Mouse (Mus musculus) heart, embryonic 14.5 days (tissue): ENCODE measurements around the gene Pld4. TPM values are rescaled to one million over a fixed set of nuclear protein-coding genes. Genes with fewer than 3 reads are reported as not detected.
"Not testable (repeated sequence)": the region's sequence is repeated elsewhere in the genome, so short reads cannot be mapped to it uniquely, and the experiment has no call there.

Experiments
- ATAC-seq: fragments of 200-750 bp; cut with Nextera tagmentation; 2 replicates; pipeline ENCODE4 v1.8.0; 2017; ENCODE audit warnings: low read depth, moderate TSS enrichment; ENCODE audit not compliant: insufficient number of reproducible peaks, insufficient read depth, low FRiP score
- H3K27ac ChIP-seq, 2 experiments: fragments of 200-500 bp in 1 of 2; fragments of 300-500 bp in 1 of 2; sonication (generic) in 1 of 2; replicated peaks in 1 of 2; 2 replicates each; pipeline ENCODE4 v1.5.1; 2012 to 2014; ENCODE audit warnings: low read depth in 2 of 2, low read length in 2 of 2, control low read depth in 1 of 2, mild to moderate bottlenecking in 1 of 2, mixed read lengths in 1 of 2; ENCODE audit not compliant: control insufficient read depth in 1 of 2, insufficient read depth in 1 of 2
- H3K27me3 ChIP-seq: fragments of 300-500 bp; sonication (generic); 2 replicates; pipeline ENCODE4 v1.6.1; 2014; ENCODE audit warnings: mild to moderate bottlenecking, low read length, control low read depth; ENCODE audit not compliant: control insufficient read depth, insufficient read depth
- H3K36me3 ChIP-seq: fragments of 300-500 bp; sonication (generic); 2 replicates; pipeline ENCODE4 v1.6.1; 2014; ENCODE audit warnings: mild to moderate bottlenecking, control low read depth, low read length, mixed read lengths; ENCODE audit not compliant: control insufficient read depth, insufficient read depth
- H3K4me1 ChIP-seq, 2 experiments: fragments of 200-500 bp in 1 of 2; fragments of 300-500 bp in 1 of 2; sonication (generic) in 1 of 2; 2 replicates each; pipeline ENCODE4 v1.6.1; 2012 to 2014; ENCODE audit warnings: low read length in 2 of 2, control low read depth in 1 of 2, mixed read lengths in 1 of 2; ENCODE audit not compliant: control insufficient read depth in 2 of 2, insufficient read depth in 2 of 2
- H3K4me2 ChIP-seq: fragments of 300-500 bp; sonication (generic); 2 replicates; pipeline ENCODE4 v1.6.1; 2014; ENCODE audit warnings: mild to moderate bottlenecking, low read length
- H3K4me3 ChIP-seq, 2 experiments: fragments of 200-500 bp in 1 of 2; fragments of 300-500 bp in 1 of 2; sonication (generic) in 1 of 2; 2 replicates each; pipeline ENCODE4 v1.5.1; 2012 to 2014; ENCODE audit warnings: low read length in 2 of 2, mild to moderate bottlenecking in 2 of 2, control low read depth in 1 of 2, low read depth in 1 of 2, moderate library complexity in 1 of 2; ENCODE audit not compliant: control insufficient read depth in 1 of 2, insufficient read depth in 1 of 2
- H3K9ac ChIP-seq: fragments of 300-500 bp; sonication (generic); 2 replicates; pipeline ENCODE4 v1.6.1; 2014; ENCODE audit warnings: mild to moderate bottlenecking, low read length
- H3K9me3 ChIP-seq: fragments of 300-500 bp; sonication (generic); 2 replicates; pipeline ENCODE4 v1.6.1; 2016; ENCODE audit warnings: low read length, control low read depth; ENCODE audit not compliant: control insufficient read depth
- WGBS: fragments of 180-500 bp; shearing (Covaris S2); extraction: QIAGEN DNeasy Blood & Tissue Kit; methylation state at CpG from one replicate; pipeline ENCODE4 v1.1.7; 2014; 5-methylcytosine and 5-hydroxymethylcytosine counted together
- microRNA-seq: library from miRNA; unstranded; fragments of <30 nt; microRNA quantifications from one replicate; pipeline ENCODE4, GENCODE M21; 2016
- polyA plus RNA-seq: library from polyadenylated mRNA; unstranded; fragments of >200 nt; fragmentation: Nextera tagmentation; extraction: Ambion mirVana; gene quantifications from 2 replicates; pipeline ENCODE4 v1.2.1, GENCODE M21; 2014

Pld4 gene
- polyA plus RNA-seq, 1 experiment from 2014 or later, result 6.8 TPM

- Histone ChIP-seq H3K4me1 (peaks cover 27 to 35% of the 10 kb centered on the region in 2 experiments), H3K27me3 (no peaks in the 10 kb centered on the region), H3K27ac (no peak overlapping the region), H3K4me3 (no peak overlapping the region), H3K4me2 (no peak overlapping the region), H3K9ac (no peak overlapping the region), H3K36me3 (peaks cover 49% of the 10 kb centered on the region), H3K9me3 (no peaks in the 10 kb centered on the region)
- ATAC-seq, result no peak
- 95% methylated on average over 7 of the region's 7 CpGs for WGBS
These were observed 52.9 kb downstream of the Pld4 start for GRCm38 (mm10) chr12:112813370-112813769.

GRCm38 (mm10) chr12:112814682-112815470 lies 54.4 kb downstream of the Pld4 start:
- ATAC-seq, result no peak
- WGBS, result 70% methylated on average over 14 of the region's 14 CpGs
- Histone ChIP-seq H3K4me1 (peaks cover 21 to 26% of the 10 kb centered on the region in 2 experiments), H3K4me2 (no peak overlapping the region), H3K4me3 (no peak overlapping the region), H3K27me3 (no peaks in the 10 kb centered on the region), H3K27ac (no peak overlapping the region), H3K9me3 (no peaks in the 10 kb centered on the region), H3K9ac (no peak overlapping the region), H3K36me3 (peaks cover 64% of the 10 kb centered on the region)

GRCm38 (mm10) chr12:112816294-112816693 lies 55.8 kb downstream of the Pld4 start:
- Histone ChIP-seq H3K27me3 (no peaks in the 10 kb centered on the region), H3K9me3 (no peaks in the 10 kb centered on the region), H3K4me2 (no peak overlapping the region), H3K4me3 (no peak overlapping the region), H3K27ac (no peak overlapping the region), H3K9ac (peak overlapping the region; percentile 4; the same call in 1 of the 2 replicates), H3K4me1 (peaks cover 14 to 23% of the 10 kb centered on the region in 2 experiments), H3K36me3 (peaks cover 77% of the 10 kb centered on the region)
- ATAC-seq, result no peak
- 57% methylated on average over 4 of the region's 4 CpGs for WGBS

GRCm38 (mm10) chr12:112816866-112817265 lies 56.4 kb downstream of the Pld4 start:
- H3K27me3 ChIP-seq, H3K9me3 ChIP-seq, ATAC-seq, H3K27ac ChIP-seq, H3K4me3 ChIP-seq, H3K9ac ChIP-seq, H3K4me2 ChIP-seq: not testable (repeated sequence)
- Histone ChIP-seq H3K4me1 (peaks cover 14 to 23% of the 10 kb centered on the region in 2 experiments), H3K36me3 (peaks cover 83% of the 10 kb centered on the region)
- 80% methylated on average over 7 of the region's 7 CpGs for WGBS

Small RNA genes within 50 kb of the gene (microRNA-seq; reads per million reads assigned to microRNA genes)
- 2.2 reads per million for gene Mir6940

Other genes starting within 250 kb of the Pld4 start
- gene Tmem179, start 243.9 kb upstream of the Pld4 start, polyA plus RNA-seq, result 0.40 and 0.54 TPM in 2 replicates
- gene Inf2, start 171.9 kb upstream of the Pld4 start, polyA plus RNA-seq, result 2.9 and 3.6 TPM in 2 replicates
- 88.3 and 89.7 TPM in 2 replicates for gene Adssl1, start 140.6 kb upstream of the Pld4 start, polyA plus RNA-seq
- 136 and 153 TPM in 2 replicates for gene Siva1, start 116.0 kb upstream of the Pld4 start, polyA plus RNA-seq
- gene Akt1, start 85.8 kb upstream of the Pld4 start, polyA plus RNA-seq, result 163 and 182 TPM in 2 replicates
- 5.3 and 6.7 TPM in 2 replicates for gene Zbtb42, start 81.8 kb upstream of the Pld4 start, polyA plus RNA-seq
- 5.0 and 6.1 TPM in 2 replicates for gene Cep170b, start 40.2 kb upstream of the Pld4 start, polyA plus RNA-seq
- 1.9 and 3.1 TPM in 2 replicates for gene Ahnak2, start 42.0 kb downstream of the Pld4 start, polyA plus RNA-seq
- gene Clba1, start 48.3 kb downstream of the Pld4 start, polyA plus RNA-seq, result 7.1 and 7.9 TPM in 2 replicates
- gene Cdca4, start 68.8 kb downstream of the Pld4 start, polyA plus RNA-seq, result 40.4 and 42.0 TPM in 2 replicates
- 0.08 and 0.15 TPM in 2 replicates for gene Gpr132, start 107.6 kb downstream of the Pld4 start, polyA plus RNA-seq
- gene Jag2, start 169.1 kb downstream of the Pld4 start, polyA plus RNA-seq, result 3.4 and 4.7 TPM in 2 replicates
- gene Nudt14, start 181.5 kb downstream of the Pld4 start, polyA plus RNA-seq, result 44.2 and 53.9 TPM in 2 replicates
- gene Btbd6, start 215.8 kb downstream of the Pld4 start, polyA plus RNA-seq, result 19.4 and 25.9 TPM in 2 replicates
- 40.5 and 42.5 TPM in 2 replicates for gene Brf1, start 240.0 kb downstream of the Pld4 start, polyA plus RNA-seq